8 mouse cellular contexts compared by ENCODE assay signal in genomic region chr1:153386271-153387069, GRCm38 (mm10). TPM values are rescaled to one million over a fixed set of nuclear protein-coding genes. Genes with fewer than 3 reads are reported as not detected.
DNase-seq lines count a peak whose midpoint lies in the region; ATAC-seq and TF ChIP-seq lines count a peak whose summit lies in the region.

No protein-coding gene starts in this region.

- H3K36me3 ChIP-seq in MEL (ENCODE audit: control insufficient read depth in 1 of 2, insufficient read depth in 2 of 2, low read length in 2 of 2): no peaks in the 10 kb centered on the region
- H3K36me3 ChIP-seq in hindbrain, embryonic 10.5 days: no peaks in the 10 kb centered on the region
- no peaks in the 10 kb centered on the region for H3K36me3 ChIP-seq in lung, postnatal 0 days (ENCODE audit: insufficient read depth, low read length)

- TF ChIP-seq RAD21 in MEL (IDR thresholded peaks at IDR 0.05; ENCODE audit: low read depth, low read length): no peak; the same call in 1 of the 2 replicates

- TF ChIP-seq CTCF in MEL (IDR thresholded peaks at IDR 0.05 in 2 of 3, conservative IDR thresholded peaks at IDR 0.05 in 1 of 3; ENCODE audit: control insufficient read depth in 1 of 3, insufficient read depth in 1 of 3, low read depth in 2 of 3, low read length in 3 of 3, poor library complexity in 1 of 3, severe bottlenecking in 1 of 3): peak in 1 of 3 experiments; percentile 34; a peak in 2 of 6 replicates
- peak; percentile 99 for TF ChIP-seq CTCF in lung, postnatal 0 days (IDR thresholded peaks at IDR 0.05)

- no peaks in the 10 kb centered on the region for H3K79me2 ChIP-seq in MEL (ENCODE audit: control insufficient read depth, insufficient read depth, low read length, poor library complexity)

- 56% methylated on average over 25 of the region's 25 CpGs for WGBS in hindbrain, embryonic 10.5 days
- WGBS in lung, postnatal 0 days: 41% methylated on average over 25 of the region's 25 CpGs

- H3K9ac ChIP-seq in MEL (ENCODE audit: control insufficient read depth, low read depth, low read length, poor library complexity, severe bottlenecking): no peak overlapping the region
- H3K9ac ChIP-seq in lung, postnatal 0 days (replicated peaks; ENCODE audit: low read depth): no peak overlapping the region

- no peak overlapping the region for H3K27ac ChIP-seq in MEL (ENCODE audit: control insufficient read depth, low read depth, low read length)
- no peak overlapping the region for H3K27ac ChIP-seq in hindbrain, embryonic 10.5 days
- H3K27ac ChIP-seq in lung, postnatal 0 days (ENCODE audit: low read length): no peak overlapping the region

- H3K9me3 ChIP-seq in MEL (replicated peaks; ENCODE audit: insufficient read depth, low read length): no peaks in the 10 kb centered on the region
- H3K9me3 ChIP-seq in hindbrain, embryonic 10.5 days: no peaks in the 10 kb centered on the region
- no peaks in the 10 kb centered on the region for H3K9me3 ChIP-seq in lung, postnatal 0 days (ENCODE audit: low read length)

- H3K4me1 ChIP-seq in MEL (ENCODE audit: control insufficient read depth in 1 of 2, insufficient read depth in 2 of 2, low read length in 2 of 2): peaks cover 0 to 2% of the 10 kb centered on the region in 2 experiments; a peak in 1 of 4 replicates
- peaks cover 6% of the 10 kb centered on the region for H3K4me1 ChIP-seq in hindbrain, embryonic 10.5 days (replicated peaks)
- no peaks in the 10 kb centered on the region for H3K4me1 ChIP-seq in lung, postnatal 0 days (ENCODE audit: insufficient read depth, low read depth, low read length)

- DNase-seq in MEL (ENCODE audit: low read depth, low spot score): peak; percentile 59
- DNase-seq in cerebellum, adult 8-10 months: peak; percentile 71
- DNase-seq in hindbrain, embryonic 10.5 days (ENCODE audit: low spot score): peak; percentile 82
- DNase-seq in layer of hippocampus, adult 9-11 months: peak; percentile 63
- peak; percentile 89 for DNase-seq in lung, postnatal 0 days (ENCODE audit: low spot score)
- DNase-seq in retina, embryonic 14.5 days (ENCODE audit: low spot score): peak; percentile 90
- DNase-seq in thymus, postnatal 36 days: peak; percentile 71 to 72

- no peak overlapping the region for H3K4me3 ChIP-seq in MEL (ENCODE audit: control insufficient read depth in 1 of 2, insufficient read depth in 1 of 2, low read depth in 2 of 2, low read length in 2 of 2)
- H3K4me3 ChIP-seq in hindbrain, embryonic 10.5 days: no peak overlapping the region
- no peak overlapping the region for H3K4me3 ChIP-seq in lung, postnatal 0 days (ENCODE audit: low read depth, low read length)

- TF ChIP-seq POLR2A in MEL (IDR thresholded peaks at IDR 0.05; ENCODE audit: control insufficient read depth in 1 of 2, insufficient read depth in 1 of 2, low read depth in 1 of 2, low read length in 2 of 2, poor library complexity in 1 of 2): no peak

- no peak for TF ChIP-seq EP300 in MEL (IDR thresholded peaks at IDR 0.05; ENCODE audit: low read depth in 1 of 2, low read length in 2 of 2)
- 0 out of 2 replicates have a peak, but pooled peaks have one; percentile 8 for TF ChIP-seq EP300 in lung, postnatal 0 days (IDR thresholded peaks at IDR 0.05)

- H3K4me2 ChIP-seq in lung, postnatal 0 days (replicated peaks; ENCODE audit: low read depth, low read length): no peak overlapping the region

- no peaks in the 10 kb centered on the region for H3K27me3 ChIP-seq in MEL (ENCODE audit: control insufficient read depth in 1 of 2, insufficient read depth in 2 of 2, low read length in 2 of 2)
- H3K27me3 ChIP-seq in hindbrain, embryonic 10.5 days (ENCODE audit: insufficient read depth, poor library complexity, severe bottlenecking): no peaks in the 10 kb centered on the region
- no peaks in the 10 kb centered on the region for H3K27me3 ChIP-seq in lung, postnatal 0 days (replicated peaks; ENCODE audit: insufficient read depth, low read length)

- peak; percentile 99 for ATAC-seq in frontal cortex, adult (ENCODE audit: low TSS enrichment)
- ATAC-seq in lung, postnatal 0 days: peak; percentile 99

TF ChIP-seq in MEL, 35 proteins besides CTCF, POLR2A, EP300 and RAD21:
- TF ChIP-seq NRF1 (IDR thresholded peaks at IDR 0.05; ENCODE audit: insufficient read depth, low read depth, low read length, poor library complexity, severe bottlenecking) (no peak), ZKSCAN1 (IDR thresholded peaks at IDR 0.05; ENCODE audit: low read depth, low read length) (no peak), HCFC1 (IDR thresholded peaks at IDR 0.05; ENCODE audit: low read depth, low read length) (no peak), KAT2A (conservative IDR thresholded peaks at IDR 0.05; ENCODE audit: low read depth, low read length) (no peak), MAFK (IDR thresholded peaks at IDR 0.05; ENCODE audit: borderline replicate concordance, low read depth, low read length) (no peak), NELFE (IDR thresholded peaks at IDR 0.05; ENCODE audit: low read depth, low read length) (no peak), GABPA (IDR thresholded peaks at IDR 0.05; ENCODE audit: low read depth, low read length) (no peak), ZNF384 (IDR thresholded peaks at IDR 0.05; ENCODE audit: low read depth, low read length) (no peak), MXI1 (IDR thresholded peaks at IDR 0.05; ENCODE audit: low read depth, low read length) (no peak), CHD2 (IDR thresholded peaks at IDR 0.05; ENCODE audit: low read length) (no peak)

RNA-seq across cellular contexts. Expression of gene Shcbp1l, which starts 38.5 kb away (rescaled TPM):
- 1.9 and 3.7 TPM in 2 replicates for total RNA-seq in MEL (2012; rRNA removed)
- polyA plus RNA-seq in MEL (2012; ENCODE audit: insufficient read depth in 1 of 2, insufficient read length in 2 of 2, low read depth in 1 of 2, low replicate concordance in 2 of 2, missing spikeins in 1 of 2): 1 to 10 TPM in 1 of 2 experiments, not detected in 1; 2.4 TPM
- polyA plus RNA-seq in hindbrain, embryonic 10.5 days (2016; fragmentation: Nextera tagmentation; extraction: Ambion mirVana): not detected in 2 replicates
- 0.12 and 0.17 TPM in 2 replicates for polyA plus RNA-seq in lung, postnatal 0 days (2015; fragmentation: Nextera tagmentation; extraction: Ambion mirVana)

RNA-seq across cellular contexts. Expression of gene Lamc1, which starts 53.9 kb away (rescaled TPM):
- 13.1 and 15.2 TPM in 2 replicates for total RNA-seq in MEL (2012; rRNA removed)
- polyA plus RNA-seq in MEL (2012; ENCODE audit: insufficient read depth in 1 of 2, insufficient read length in 2 of 2, low read depth in 1 of 2, low replicate concordance in 2 of 2, missing spikeins in 1 of 2): 100 to 1,000 TPM in 1 of 2 experiments, 10 to 100 TPM in 1; 32.4 to 174 TPM
- 21.3 and 26.2 TPM in 2 replicates for polyA plus RNA-seq in hindbrain, embryonic 10.5 days (2016; fragmentation: Nextera tagmentation; extraction: Ambion mirVana)
- 101 and 106 TPM in 2 replicates for polyA plus RNA-seq in lung, postnatal 0 days (2015; fragmentation: Nextera tagmentation; extraction: Ambion mirVana)
